In genomic region chr5:112533312-112534075, GRCm38 (mm10) we compare ENCODE assay signal across 22 mouse cellular contexts. TPM values are rescaled to one million over a fixed set of nuclear protein-coding genes. Genes with fewer than 3 reads are reported as not detected.
DNase-seq lines count a peak whose midpoint lies in the region; ATAC-seq lines count a peak whose summit lies in the region.
"Had no signal": no experiment of that assay in that cellular context is flagged by ENCODE, and none has a peak within 500 bp of the region (broad histone marks: within the 10 kb centered on the region; RNA-seq: fewer than 3 reads in every experiment).

No protein-coding gene starts in this region.

- no peak overlapping the region for H3K27ac ChIP-seq in midbrain, embryonic 13.5 days
- H3K27ac ChIP-seq in forebrain, embryonic 16.5 days (ENCODE audit: low read length): no peak overlapping the region
- H3K27ac ChIP-seq: embryonic facial prominence, embryonic 12.5 days; intestine, embryonic 15.5 days; neural tube, embryonic 12.5 days had no signal

- peaks cover 15% of the 10 kb centered on the region for H3K27me3 ChIP-seq in midbrain, embryonic 13.5 days
- no peaks in the 10 kb centered on the region for H3K27me3 ChIP-seq in forebrain, embryonic 16.5 days (replicated peaks; ENCODE audit: control insufficient read depth, insufficient read depth, low read length)
- H3K27me3 ChIP-seq: intestine, embryonic 15.5 days had no signal

- H3K9me3 ChIP-seq in midbrain, embryonic 13.5 days: peaks cover 3% of the 10 kb centered on the region; the same call in 1 of the 2 replicates
- no peaks in the 10 kb centered on the region; the same call in 1 of the 2 replicates for H3K9me3 ChIP-seq in forebrain, embryonic 16.5 days (ENCODE audit: control insufficient read depth, low read length)
- H3K9me3 ChIP-seq: embryonic facial prominence, embryonic 12.5 days; intestine, embryonic 15.5 days had no signal

- intact Hi-C loops in left cerebral cortex, postnatal 4 days (cut with DNase I): no loop called here

- H3K36me3 ChIP-seq in midbrain, embryonic 13.5 days: peaks cover 4% of the 10 kb centered on the region; the same call in 1 of the 2 replicates
- H3K36me3 ChIP-seq in forebrain, embryonic 16.5 days (ENCODE audit: control insufficient read depth, insufficient read depth): no peaks in the 10 kb centered on the region
- H3K36me3 ChIP-seq: embryonic facial prominence, embryonic 12.5 days; intestine, embryonic 15.5 days; neural tube, embryonic 12.5 days had no signal

- DNase-seq in embryo, embryonic 11 days: peak; percentile 27
- no peak for DNase-seq in embryo, embryonic 10 days (ENCODE audit: low spot score)
- peak; percentile 54 for DNase-seq in left cerebral cortex, postnatal 4 days
- no peak for DNase-seq in left cerebral cortex, adult 9 months (ENCODE audit: low spot score in 2 of 2)
- peak; percentile 65 for DNase-seq in ZHBTc4 (ENCODE audit: low read depth, low spot score)
- DNase-seq: adrenal gland, postnatal 25 days; kidney, adult 9 months; kidney, postnatal 25 days; liver, postnatal 0 days; lung, postnatal 10 days; thymus, postnatal 25 days had no signal

- 50% methylated on average over 16 of the region's 16 CpGs for WGBS in midbrain, embryonic 13.5 days
- WGBS in forebrain, embryonic 16.5 days: 48% methylated on average over 16 of the region's 16 CpGs

- H3K4me3 ChIP-seq in midbrain, embryonic 13.5 days (replicated peaks): no peak overlapping the region
- H3K4me3 ChIP-seq in forebrain, embryonic 16.5 days (replicated peaks; ENCODE audit: low read length): no peak overlapping the region
- H3K4me3 ChIP-seq: embryonic facial prominence, embryonic 12.5 days; erythroblast, embryonic 14.5 days; intestine, embryonic 15.5 days; neural tube, embryonic 12.5 days had no signal

- peaks cover 47% of the 10 kb centered on the region for H3K4me1 ChIP-seq in midbrain, embryonic 13.5 days (replicated peaks)
- H3K4me1 ChIP-seq in forebrain, embryonic 16.5 days (replicated peaks; ENCODE audit: control insufficient read depth, insufficient read depth, low read length): peaks cover 11% of the 10 kb centered on the region
- H3K4me1 ChIP-seq: embryonic facial prominence, embryonic 12.5 days; intestine, embryonic 15.5 days had no signal

- no peak overlapping the region for H3K9ac ChIP-seq in midbrain, embryonic 13.5 days (replicated peaks)
- H3K9ac ChIP-seq in forebrain, embryonic 16.5 days (replicated peaks; ENCODE audit: low read depth, low read length): no peak overlapping the region
- H3K9ac ChIP-seq: embryonic facial prominence, embryonic 12.5 days; intestine, embryonic 15.5 days; liver, postnatal 0 days; neural tube, embryonic 12.5 days had no signal

- ATAC-seq in midbrain, embryonic 13.5 days: 0 out of 2 replicates have a peak, but pooled peaks have one; percentile 37
- ATAC-seq in forebrain, embryonic 16.5 days: no peak
- ATAC-seq: forebrain, embryonic 14.5 days; intestine, embryonic 15.5 days; liver, postnatal 0 days; Patski had no signal

- H3K4me2 ChIP-seq in midbrain, embryonic 13.5 days (replicated peaks): no peak overlapping the region
- H3K4me2 ChIP-seq in forebrain, embryonic 16.5 days (ENCODE audit: low read length): no peak overlapping the region
- H3K4me2 ChIP-seq: embryonic facial prominence, embryonic 12.5 days; intestine, embryonic 15.5 days; neural tube, embryonic 12.5 days had no signal

RNA-seq across cellular contexts. Expression of gene Sez6l, which starts 43.5 kb away (rescaled TPM):
- total RNA-seq in left cerebral cortex, postnatal 4 days (2021): 100 to 1,000 TPM; 130 to 156 TPM
- polyA plus RNA-seq in midbrain, embryonic 13.5 days (2015; fragmentation: Nextera tagmentation; extraction: Ambion mirVana): 41.6 and 42.0 TPM in 2 replicates
- 32.2 and 41.9 TPM in 2 replicates for polyA plus RNA-seq in forebrain, embryonic 16.5 days (2015; fragmentation: Nextera tagmentation; extraction: Ambion mirVana)
- total RNA-seq: common myeloid progenitor, adult 5-6 weeks; megakaryocyte progenitor cell, adult 5-6 weeks had no signal
- polyA plus RNA-seq: erythroblast, embryonic 14.5 days; liver, adult 2 months; liver, postnatal 0 days had no signal

Comparison
In these comparisons a context has a peak if more than half of its experiments do, and no peak if none do; other contexts are left out.
1. DNase-seq: peak in embryo, embryonic 11 days (single experiment), left cerebral cortex, postnatal 4 days (single experiment) and ZHBTc4 (single experiment); none in embryo, embryonic 10 days (single experiment) and left cerebral cortex, adult 9 months (0 of 2).